Mouse (Mus musculus) heart, embryonic 12.5 days (tissue): ENCODE data around the gene Pde8b. TPM values are rescaled to one million over a fixed set of nuclear protein-coding genes. Genes with fewer than 3 reads are reported as not detected.

ENCODE experiments used
- ATAC-seq: fragments of 200-750 bp; cut with Nextera tagmentation; 2 replicates; pipeline ENCODE4 v1.8.0; 2017; ENCODE audit warnings: moderate TSS enrichment, moderate library complexity; ENCODE audit not compliant: insufficient number of reproducible peaks, low FRiP score
- H3K27ac ChIP-seq: fragments of 300-500 bp; sonication (generic); 2 replicates; pipeline ENCODE4 v1.5.1; 2016; ENCODE audit warnings: mild to moderate bottlenecking, moderate library complexity; ENCODE audit not compliant: poor library complexity, severe bottlenecking
- H3K27me3 ChIP-seq: fragments of 300-500 bp; sonication (generic); replicated peaks from 2 replicates; pipeline ENCODE4 v1.6.1; 2016; ENCODE audit warnings: mild to moderate bottlenecking, moderate library complexity
- H3K36me3 ChIP-seq: fragments of 300-500 bp; sonication (generic); 2 replicates; pipeline ENCODE4 v1.6.1; 2016; ENCODE audit warnings: mild to moderate bottlenecking, moderate library complexity
- H3K4me1 ChIP-seq: fragments of 300-500 bp; sonication (generic); replicated peaks from 2 replicates; pipeline ENCODE4 v1.6.1; 2016; ENCODE audit warnings: mild to moderate bottlenecking
- H3K4me2 ChIP-seq: fragments of 300-500 bp; sonication (generic); 2 replicates; pipeline ENCODE4 v1.6.1; 2016; ENCODE audit warnings: mild to moderate bottlenecking, moderate library complexity
- H3K4me3 ChIP-seq: fragments of 300-500 bp; sonication (generic); 2 replicates; pipeline ENCODE4 v1.5.1; 2016; ENCODE audit warnings: mild to moderate bottlenecking
- H3K9ac ChIP-seq: fragments of 300-500 bp; sonication (generic); 2 replicates; pipeline ENCODE4 v1.6.1; 2016; ENCODE audit warnings: mild to moderate bottlenecking, moderate library complexity
- H3K9me3 ChIP-seq: fragments of 300-500 bp; sonication (generic); replicated peaks from 2 replicates; pipeline ENCODE4 v1.6.1; 2016; ENCODE audit warnings: mild to moderate bottlenecking, moderate library complexity
- WGBS: fragments of 180-500 bp; shearing (Covaris S2); methylation state at CpG from one replicate; pipeline ENCODE4 v1.1.7; 2016; 5-methylcytosine and 5-hydroxymethylcytosine counted together
- polyA plus RNA-seq: library from polyadenylated mRNA; unstranded; fragments of >200 nt; fragmentation: Nextera tagmentation; extraction: Ambion mirVana; gene quantifications from 2 replicates; pipeline ENCODE4 v1.2.1, GENCODE M21; 2016

Pde8b gene
- polyA plus RNA-seq, 1 experiment from 2014 or later: 0.57 TPM

DNA sequence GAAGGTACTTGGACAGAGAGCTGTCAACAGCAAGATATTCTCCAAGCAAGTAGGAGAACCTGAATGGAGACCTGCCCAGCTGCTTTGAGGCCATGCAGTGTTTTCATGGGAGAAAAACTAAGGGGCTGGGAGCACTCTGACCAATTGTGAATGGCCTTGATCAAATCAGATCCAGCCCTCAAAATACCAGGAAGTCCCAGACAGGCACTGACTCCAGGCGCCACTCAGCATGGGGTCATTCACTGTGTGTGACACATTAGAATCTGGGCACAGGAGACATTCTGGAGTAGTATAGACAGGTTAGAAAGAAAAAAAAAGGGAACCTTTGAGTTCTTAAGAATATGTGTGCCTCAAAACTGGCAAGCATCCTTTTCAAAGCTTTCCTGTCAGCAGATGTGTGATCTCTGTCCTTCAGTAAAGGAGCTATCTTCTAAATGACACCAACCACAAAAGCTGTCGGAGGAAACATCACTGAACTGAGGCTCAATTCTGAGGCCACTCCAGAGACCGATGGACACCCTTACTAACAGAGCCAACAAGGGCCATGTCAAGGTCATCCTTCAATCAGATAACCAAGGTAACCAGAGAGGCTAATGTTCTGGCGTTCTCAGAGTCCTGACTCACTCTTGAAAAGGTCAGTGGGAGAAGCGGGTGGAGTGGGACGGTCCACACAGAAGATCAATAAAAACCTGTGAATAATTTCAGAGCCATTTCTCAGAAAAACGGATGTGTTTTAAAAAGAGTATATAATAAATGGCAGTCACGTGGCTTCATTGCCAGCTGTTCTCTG is 151.0 kb downstream of the Pde8b start:
- no peak overlapping the region for H3K27ac ChIP-seq
- no peak overlapping the region for H3K9ac ChIP-seq
- WGBS: 59% methylated on average over 8 of the region's 8 CpGs
- no peaks in the 10 kb centered on the region for H3K27me3 ChIP-seq
- H3K4me1 ChIP-seq: no peaks in the 10 kb centered on the region
- H3K36me3 ChIP-seq: no peaks in the 10 kb centered on the region
- H3K9me3 ChIP-seq: no peaks in the 10 kb centered on the region
- H3K4me2 ChIP-seq: no peak overlapping the region
- ATAC-seq: no peak
- no peak overlapping the region for H3K4me3 ChIP-seq

DNA sequence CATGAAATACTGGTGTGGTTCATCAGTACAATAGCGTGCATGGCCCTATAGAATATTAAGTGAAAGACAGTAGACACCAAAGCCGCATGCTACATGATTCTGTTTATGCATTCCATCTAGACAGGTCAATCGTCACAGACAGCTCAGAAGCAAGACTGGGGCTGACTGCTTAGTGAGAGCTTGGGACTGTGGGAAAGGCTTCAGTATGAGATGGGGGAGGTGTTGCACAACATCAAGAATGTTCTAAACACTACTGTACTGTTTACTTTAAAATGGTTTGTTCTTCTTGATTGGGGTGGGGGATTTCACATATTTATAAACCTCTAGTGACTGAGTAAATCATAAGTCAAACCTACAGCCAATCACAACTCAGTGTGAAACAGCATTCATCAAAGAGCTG is 153.5 kb downstream of the Pde8b start:
- Histone ChIP-seq H3K4me1 (no peaks in the 10 kb centered on the region), H3K36me3 (no peaks in the 10 kb centered on the region), H3K27me3 (no peaks in the 10 kb centered on the region), H3K9me3 (no peaks in the 10 kb centered on the region), H3K9ac (no peak overlapping the region), H3K27ac (no peak overlapping the region), H3K4me2 (no peak overlapping the region), H3K4me3 (no peak overlapping the region)
- WGBS: 75% methylated on average over 3 of the region's 3 CpGs
- no peak for ATAC-seq

DNA sequence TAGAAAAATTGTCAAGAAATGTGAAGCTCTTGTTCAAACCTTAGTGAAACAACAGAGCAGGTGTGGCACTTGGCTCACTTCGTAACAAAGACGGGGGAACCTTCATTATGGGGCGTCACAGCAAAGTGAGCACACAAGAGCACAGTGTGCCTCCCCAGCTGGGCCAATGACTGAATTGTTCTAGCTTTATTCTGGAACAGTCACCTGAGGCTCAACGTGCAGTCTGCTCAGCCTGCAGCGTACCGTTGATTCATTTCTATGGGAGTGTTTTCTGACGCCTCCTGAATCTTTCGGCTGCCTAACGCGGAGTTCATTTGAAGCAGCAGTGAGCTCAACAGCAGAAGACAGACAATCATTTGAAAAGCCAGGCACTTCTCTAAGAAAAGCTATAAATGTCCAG is 154.3 kb downstream of the Pde8b start:
- Histone ChIP-seq H3K9ac (no peak overlapping the region), H3K4me3 (no peak overlapping the region), H3K4me2 (no peak overlapping the region), H3K36me3 (no peaks in the 10 kb centered on the region), H3K4me1 (no peaks in the 10 kb centered on the region), H3K27ac (no peak overlapping the region), H3K9me3 (no peaks in the 10 kb centered on the region), H3K27me3 (no peaks in the 10 kb centered on the region)
- 75% methylated on average over 10 of the region's 10 CpGs for WGBS
- no peak for ATAC-seq

DNA sequence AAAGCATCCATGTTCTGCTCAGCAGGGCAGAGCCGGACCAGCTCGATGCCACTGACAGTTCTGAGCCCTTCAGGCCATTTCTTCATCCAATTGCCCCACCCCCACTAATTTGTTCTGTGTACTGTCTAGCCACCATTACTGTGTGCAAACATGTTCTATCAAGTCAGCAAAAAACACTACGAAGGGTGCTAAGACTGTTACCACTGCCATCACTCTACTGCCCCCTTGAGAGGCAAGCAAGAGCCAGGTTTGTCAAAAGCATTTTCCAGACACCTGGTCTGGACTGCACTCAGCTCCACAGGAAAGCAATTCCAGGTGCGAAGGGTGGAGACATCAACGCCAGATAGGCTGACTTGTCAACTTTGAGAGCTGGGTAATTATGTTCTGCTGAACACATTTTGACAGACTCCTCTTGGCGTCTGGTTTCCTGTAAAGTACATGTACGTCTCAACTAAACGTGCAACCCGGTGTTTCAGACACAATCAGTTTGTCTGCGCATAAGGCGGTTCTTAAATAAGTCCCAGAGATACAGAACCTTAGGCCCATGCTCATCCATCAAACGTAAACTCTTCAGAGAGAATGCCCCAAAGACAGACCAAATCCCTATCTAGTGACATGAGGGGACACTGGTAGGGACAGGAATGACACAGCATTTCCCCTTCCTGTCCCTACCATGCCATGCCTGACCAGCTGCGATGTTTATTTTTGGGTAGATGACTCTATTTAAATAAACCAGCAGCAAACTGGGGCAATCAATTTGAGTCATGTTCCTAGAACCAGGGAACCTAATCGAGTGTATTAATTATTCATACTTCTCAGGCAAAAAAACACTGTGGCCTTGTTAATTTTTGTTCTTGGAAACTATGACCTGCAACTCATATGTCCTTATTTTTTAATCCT is 158.3 kb downstream of the Pde8b start:
- H3K4me3 ChIP-seq: no peak overlapping the region
- no peak overlapping the region for H3K4me2 ChIP-seq
- H3K9ac ChIP-seq: no peak overlapping the region
- H3K4me1 ChIP-seq: peaks cover 9% of the 10 kb centered on the region
- H3K27me3 ChIP-seq: no peaks in the 10 kb centered on the region
- no peak overlapping the region for H3K27ac ChIP-seq
- H3K9me3 ChIP-seq: no peaks in the 10 kb centered on the region
- no peaks in the 10 kb centered on the region for H3K36me3 ChIP-seq
- 78% methylated on average over 14 of the region's 14 CpGs for WGBS
- ATAC-seq: no peak

DNA sequence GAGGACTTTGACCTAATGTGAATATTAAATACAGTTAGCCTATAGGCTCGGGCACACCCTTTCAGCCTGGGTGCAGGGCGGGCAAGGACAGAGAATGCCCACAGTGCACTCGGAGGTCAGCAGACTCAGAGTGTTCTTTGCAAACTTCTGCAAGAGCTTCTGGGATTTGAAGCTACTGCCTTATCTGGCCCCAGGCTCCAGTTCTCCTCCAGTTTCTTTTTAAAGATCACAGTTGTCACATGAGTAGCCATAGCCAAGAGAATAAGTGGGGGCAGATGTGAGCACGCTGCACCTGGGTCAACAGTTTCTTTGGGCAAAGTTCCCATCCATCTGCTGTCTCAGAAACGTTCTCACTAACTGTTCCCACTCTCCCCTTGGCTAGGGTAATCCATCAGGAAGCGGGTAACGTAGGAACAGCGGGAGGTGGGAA is 162.8 kb downstream of the Pde8b start:
- peaks cover 9% of the 10 kb centered on the region for H3K4me1 ChIP-seq
- no peak overlapping the region for H3K4me3 ChIP-seq
- no peaks in the 10 kb centered on the region for H3K36me3 ChIP-seq
- WGBS: 64% methylated on average over 8 of the region's 8 CpGs
- H3K9ac ChIP-seq: no peak overlapping the region
- no peak overlapping the region for H3K4me2 ChIP-seq
- H3K27me3 ChIP-seq: no peaks in the 10 kb centered on the region
- H3K27ac ChIP-seq: no peak overlapping the region
- H3K9me3 ChIP-seq: no peaks in the 10 kb centered on the region
- ATAC-seq: no peak

DNA sequence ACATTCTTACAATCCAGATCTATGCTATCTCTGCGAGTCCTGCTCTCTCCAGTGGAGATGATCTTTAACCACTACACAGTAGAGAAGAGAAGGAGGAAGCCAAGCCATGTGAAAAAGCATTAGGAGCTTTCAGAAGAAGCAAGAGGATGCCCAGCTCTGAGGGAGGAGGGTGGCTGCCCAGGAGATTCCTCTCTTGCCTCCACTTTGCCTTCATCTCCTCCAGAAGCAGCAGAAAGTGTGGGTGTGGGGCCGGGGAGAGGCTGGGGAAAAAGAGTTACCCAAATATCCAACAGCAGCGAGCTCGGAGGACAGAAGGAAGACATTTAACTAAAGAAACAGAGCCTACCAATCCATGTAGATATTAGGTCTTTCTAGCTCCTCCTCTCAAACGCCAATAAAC is 164.1 kb downstream of the Pde8b start:
- H3K9ac ChIP-seq: no peak overlapping the region
- no peak for ATAC-seq
- H3K9me3 ChIP-seq: no peaks in the 10 kb centered on the region
- 72% methylated on average over 5 of the region's 5 CpGs for WGBS
- no peaks in the 10 kb centered on the region for H3K27me3 ChIP-seq
- no peak overlapping the region for H3K27ac ChIP-seq
- no peaks in the 10 kb centered on the region for H3K36me3 ChIP-seq
- no peak overlapping the region for H3K4me2 ChIP-seq
- no peak overlapping the region for H3K4me3 ChIP-seq
- peaks cover 9% of the 10 kb centered on the region for H3K4me1 ChIP-seq

DNA sequence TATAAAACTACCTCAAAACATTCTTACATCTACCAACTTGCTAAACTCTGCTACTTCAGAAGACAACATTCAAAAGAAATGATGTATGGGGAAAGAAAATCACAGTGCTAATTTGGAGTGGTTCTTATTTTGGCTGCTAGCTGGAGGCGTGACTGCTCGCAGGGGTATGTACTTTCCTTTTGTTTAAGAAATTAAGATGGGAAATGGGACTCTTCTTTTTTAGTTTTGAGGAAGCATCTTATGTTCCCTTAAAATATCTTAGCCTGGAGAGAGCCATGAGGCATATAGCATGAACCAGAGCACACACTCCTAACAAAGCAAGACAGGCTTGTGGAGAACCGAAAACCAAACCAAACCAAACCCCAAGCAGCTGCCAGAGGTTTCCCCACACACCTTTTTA is 167.5 kb downstream of the Pde8b start:
- Histone ChIP-seq H3K27me3 (no peaks in the 10 kb centered on the region), H3K36me3 (no peaks in the 10 kb centered on the region), H3K9ac (no peak overlapping the region), H3K4me2 (no peak overlapping the region), H3K27ac (no peak overlapping the region), H3K9me3 (no peaks in the 10 kb centered on the region), H3K4me1 (peaks cover 11% of the 10 kb centered on the region), H3K4me3 (no peak overlapping the region)
- 82% methylated on average over 3 of the region's 3 CpGs for WGBS
- no peak for ATAC-seq

DNA sequence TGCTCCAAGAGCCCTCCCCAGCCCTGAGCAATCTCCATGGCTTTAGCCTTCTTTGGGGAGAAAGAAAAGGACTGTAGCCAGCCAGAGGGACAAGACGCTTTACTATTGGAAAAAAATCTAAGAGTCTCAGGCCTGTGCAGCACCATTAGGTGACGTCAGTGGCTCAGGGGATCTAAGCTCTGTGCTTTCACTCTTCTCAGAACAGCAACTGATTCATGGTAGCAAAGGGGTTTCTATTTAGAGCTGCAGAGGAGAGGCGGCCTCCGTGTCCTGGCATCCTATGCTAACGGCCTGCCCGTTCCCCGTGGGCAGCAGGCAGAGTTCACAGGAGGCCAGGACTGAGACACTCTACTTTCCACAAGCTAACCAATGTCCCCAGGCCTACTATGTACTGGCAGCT is 169.1 kb downstream of the Pde8b start:
- H3K9me3 ChIP-seq: no peaks in the 10 kb centered on the region
- H3K9ac ChIP-seq: no peak overlapping the region
- WGBS: 43% methylated on average over 7 of the region's 7 CpGs
- H3K36me3 ChIP-seq: no peaks in the 10 kb centered on the region
- H3K27me3 ChIP-seq: no peaks in the 10 kb centered on the region
- no peak overlapping the region for H3K4me3 ChIP-seq
- ATAC-seq: no peak
- 0 out of 2 replicates have a peak, but pooled peaks cover 3% of the 10 kb centered on the region for H3K4me1 ChIP-seq
- no peak overlapping the region for H3K4me2 ChIP-seq
- H3K27ac ChIP-seq: no peak overlapping the region

DNA sequence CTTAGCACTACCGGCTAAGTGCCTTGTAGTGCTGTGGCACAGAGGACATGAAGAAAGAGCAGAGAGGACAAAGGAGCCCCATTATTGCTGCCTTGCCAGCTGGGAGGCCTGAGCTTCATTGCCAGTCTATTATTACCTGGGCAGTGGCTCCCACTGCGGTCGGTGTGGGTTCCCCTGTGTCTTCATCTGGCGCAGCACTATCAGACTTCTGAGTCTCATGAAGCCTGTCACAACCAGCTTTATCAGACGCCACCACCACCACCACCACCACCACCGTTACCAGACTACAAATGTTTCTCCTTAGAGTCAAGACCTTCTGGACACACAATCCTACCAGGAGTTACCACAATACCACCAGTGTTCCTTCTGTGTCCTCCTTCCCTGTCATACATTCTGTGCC is 171.6 kb downstream of the Pde8b start:
- Histone ChIP-seq H3K27ac (no peak overlapping the region), H3K9ac (no peak overlapping the region), H3K4me2 (no peak overlapping the region), H3K4me1 (0 out of 2 replicates have a peak, but pooled peaks cover 3% of the 10 kb centered on the region), H3K27me3 (no peaks in the 10 kb centered on the region), H3K9me3 (no peaks in the 10 kb centered on the region), H3K4me3 (no peak overlapping the region), H3K36me3 (no peaks in the 10 kb centered on the region)
- no peak for ATAC-seq
- WGBS: 56% methylated on average over 6 of the region's 6 CpGs

DNA sequence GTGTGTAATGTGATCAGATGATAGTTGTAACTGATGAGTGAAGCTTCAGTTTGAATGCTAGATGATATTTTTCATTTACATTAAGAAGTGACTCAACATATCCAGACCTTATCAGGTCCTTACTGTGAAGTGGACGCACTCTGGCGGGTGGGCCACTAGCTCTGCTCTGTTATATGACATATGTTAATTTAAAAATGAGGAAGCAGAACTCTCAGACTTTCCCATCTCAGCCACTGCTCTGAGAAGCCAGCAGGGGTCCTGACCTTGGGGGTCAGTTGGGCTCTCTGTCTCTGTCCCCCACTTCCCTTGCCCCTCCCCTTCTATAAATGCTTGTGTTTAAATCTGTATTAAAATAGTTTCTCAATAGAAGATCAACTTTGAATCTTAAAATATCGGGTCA is 172.4 kb downstream of the Pde8b start:
- no peaks in the 10 kb centered on the region for H3K36me3 ChIP-seq
- no peak overlapping the region for H3K27ac ChIP-seq
- H3K4me2 ChIP-seq: no peak overlapping the region
- H3K9me3 ChIP-seq: no peaks in the 10 kb centered on the region
- 76% methylated on average over 3 of the region's 3 CpGs for WGBS
- H3K27me3 ChIP-seq: no peaks in the 10 kb centered on the region
- no peak overlapping the region for H3K9ac ChIP-seq
- 0 out of 2 replicates have a peak, but pooled peaks cover 3% of the 10 kb centered on the region for H3K4me1 ChIP-seq
- no peak for ATAC-seq
- no peak overlapping the region for H3K4me3 ChIP-seq

DNA sequence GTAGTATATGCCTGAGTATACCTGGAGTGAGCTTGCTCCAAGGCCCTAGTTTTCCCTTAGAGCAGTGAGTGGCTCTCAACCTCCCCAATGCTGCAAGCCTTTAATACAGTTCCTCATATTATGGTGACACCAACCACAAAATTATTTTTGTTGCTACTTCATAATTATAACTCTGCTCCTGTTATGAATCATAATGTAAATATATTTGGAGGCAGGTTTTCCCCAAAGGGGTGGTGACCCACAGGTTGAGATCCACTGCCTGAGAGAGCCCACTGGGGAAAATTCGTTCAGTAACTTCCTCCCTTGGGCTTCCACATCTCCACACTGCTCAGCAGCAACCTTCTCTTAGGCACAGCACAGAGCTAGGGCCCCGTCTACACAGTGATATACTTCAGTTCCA is 174.0 kb downstream of the Pde8b start:
- H3K4me2 ChIP-seq: no peak overlapping the region
- no peak overlapping the region for H3K4me3 ChIP-seq
- no peaks in the 10 kb centered on the region for H3K27me3 ChIP-seq
- H3K27ac ChIP-seq: no peak overlapping the region
- no peaks in the 10 kb centered on the region for H3K9me3 ChIP-seq
- no peaks in the 10 kb centered on the region for H3K36me3 ChIP-seq
- H3K4me1 ChIP-seq: 0 out of 2 replicates have a peak, but pooled peaks cover 3% of the 10 kb centered on the region
- H3K9ac ChIP-seq: no peak overlapping the region
- ATAC-seq: no peak
- WGBS: 58% methylated on average over 2 of the region's 2 CpGs
